Mouse (Mus musculus) spleen, embryonic (tissue): ENCODE results near the gene Rexo1.

Source experiments
- CTCF ChIA-PET: fragments of 350-600 bp; sonication (Branson Sonifier 250); formaldehyde crosslinking; loops from one replicate; lab custom pipeline; 2022; lab: Charles Lee

Gene Rexo1

GRCm38 (mm10) chr10:80510273-80510660 is 51.1 kb downstream of the Rexo1 start:
- CTCF ChIA-PET: interaction anchor here (0.6 to 1.2 kb wide), 2 partner anchors 15 to 38 kb away, joined by 3 to 5 read pairs; no protein-coding TSS in a partner anchor

GRCm38 (mm10) chr10:80509412-80510272 is 51.7 kb downstream of the Rexo1 start:
- CTCF ChIA-PET: interaction anchor here (0.6 to 1.2 kb wide), 6 partner anchors 14 to 242 kb away, joined by 3 to 5 read pairs (median 4); no protein-coding TSS in a partner anchor

GRCm38 (mm10) chr10:80506222-80506621 is 55.1 kb downstream of the Rexo1 start:
- CTCF ChIA-PET: interaction anchor here (0.6 to 0.7 kb wide), 4 partner anchors 11 to 465 kb away, joined by 3 to 14 read pairs (median 9); partner anchors contain the start of gene Tmprss9

GRCm38 (mm10) chr10:80504724-80505123 is 56.6 kb downstream of the Rexo1 start:
- CTCF ChIA-PET: interaction anchor here (0.6 to 1.2 kb wide), 4 partner anchors 56 to 136 kb away, joined by 3 to 9 read pairs (median 4); no protein-coding TSS in a partner anchor

GRCm38 (mm10) chr10:80503599-80504220 is 57.6 kb downstream of the Rexo1 start:
- CTCF ChIA-PET: no interaction called here

- CTCF ChIA-PET: interaction anchor here (0.5 kb wide), 1 partner anchor 20 kb away, joined by 3 read pairs; no protein-coding TSS in a partner anchor
Observed at GRCm38 (mm10) chr10:80502819-80503314, 58.5 kb downstream of the Rexo1 start.

DNA sequence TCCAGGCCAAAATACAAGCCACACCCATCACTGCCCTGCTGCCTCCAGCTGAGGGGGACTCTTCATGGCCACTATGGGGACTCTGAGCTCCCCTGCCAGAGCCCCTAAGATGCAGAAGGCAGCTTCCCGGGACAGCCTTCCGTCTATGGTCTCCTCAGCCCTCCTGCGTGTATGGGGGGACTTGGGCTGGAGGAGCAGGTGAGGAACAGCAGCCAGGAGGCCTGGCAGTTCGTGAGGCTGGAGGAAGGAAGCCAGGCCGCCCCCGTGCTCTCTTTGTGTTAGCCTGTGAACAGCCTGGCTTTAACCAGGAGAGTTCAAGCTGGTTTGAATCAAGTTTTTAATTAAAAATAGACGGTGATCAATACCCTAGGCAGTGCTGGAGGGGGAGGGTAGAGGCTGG is 59.1 kb downstream of the Rexo1 start:
- CTCF ChIA-PET: interaction anchor here (0.5 kb wide), 1 partner anchor 20 kb away, joined by 3 read pairs; no protein-coding TSS in a partner anchor

GRCm38 (mm10) chr10:80496421-80496820 is 64.9 kb downstream of the Rexo1 start:
- CTCF ChIA-PET: interaction anchor here (0.9 kb wide), 1 partner anchor 71 kb away, joined by 4 read pairs; no protein-coding TSS in a partner anchor

GRCm38 (mm10) chr10:80495901-80496300 is 65.5 kb downstream of the Rexo1 start:
- CTCF ChIA-PET: interaction anchor here (1.0 kb wide), 1 partner anchor 14 kb away, joined by 3 read pairs; no protein-coding TSS in a partner anchor

DNA sequence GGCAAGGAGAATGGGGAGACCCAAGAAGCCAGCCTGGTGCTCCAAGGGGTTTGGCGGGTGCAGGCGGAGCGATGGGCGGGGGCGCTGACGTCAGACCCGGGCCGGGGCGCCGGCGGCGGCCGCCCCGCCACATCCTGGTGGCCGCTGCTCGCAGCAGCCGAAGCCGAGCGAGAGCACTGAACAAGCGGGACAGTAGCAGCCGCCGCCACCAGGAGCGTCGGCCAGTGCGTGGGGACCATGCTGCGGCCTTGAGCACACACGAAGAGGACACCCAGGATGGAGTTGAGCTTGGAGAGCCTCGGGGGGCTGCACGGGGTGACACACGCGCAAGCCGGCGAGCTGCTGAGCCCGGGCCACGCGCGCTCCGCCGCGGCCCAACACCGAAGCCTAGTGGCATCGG is 66.6 kb downstream of the Rexo1 start, which contains the start of gene Onecut3:
Gene Onecut3 (plus strand): TSS at position 104 of the 400 bp plus-strand sequence.
- CTCF ChIA-PET: interaction anchor here (0.6 to 1.0 kb wide), 2 partner anchors 15 to 51 kb away, joined by 3 read pairs; no protein-coding TSS in a partner anchor
